Mouse (Mus musculus) gastrocnemius, adult 18-20 months (tissue): Measurements from ENCODE around the gene Ifna4. TPM values are rescaled to one million over a fixed set of nuclear protein-coding genes. Genes with fewer than 3 reads are reported as not detected.
A peak's percentile ranks its signal among the peaks of the same experiment; 100 is the strongest.
"Not testable (repeated sequence)": the region's sequence is repeated elsewhere in the genome, so short reads cannot be mapped to it uniquely, and the experiment has no call there.

Experiments used
- DNase-seq: peaks from one replicate; pipeline ENCODE4 v3.0.0; 2021; ENCODE audit warnings: low spot score
- long read RNA-seq, 2 experiments: library from polyadenylated mRNA; stranded (forward); transcript quantifications; one replicate each; pipeline ENCODE4 v2.0.0; 2021
- total RNA-seq, 2 experiments: library from RNA; stranded (reverse); gene quantifications; 2 replicates each; pipeline ENCODE4 v1.2.3; 2021

Gene Ifna4
- total RNA-seq, result not detected
- long read RNA-seq, experiment 1, result 0 reads
- long read RNA-seq, experiment 2, result 0 reads

GRCm38 (mm10) chr4:88841438-88841911, at the start of gene Ifna4:
Ifna4 (plus strand) TSS chr4:88841861.
- DNase-seq, result no peak

GRCm38 (mm10) chr4:88793936-88794675, 47.6 kb upstream of the Ifna4 start, which contains the start of gene Gm13275:
Gm13275 (plus strand) TSS chr4:88794487.
- DNase-seq, result peak; percentile 58

- not testable (repeated sequence) for DNase-seq
These were observed 44.6 kb upstream of the Ifna4 start, which contains the start of gene Gm13279 for GRCm38 (mm10) chr4:88797097-88797496. Gm13279 (plus strand) TSS chr4:88797397.

- not testable (repeated sequence) for DNase-seq
These were observed 42.3 kb upstream of the Ifna4 start, which contains the start of gene Gm13285 for GRCm38 (mm10) chr4:88799365-88799764. Gm13285 (plus strand) TSS chr4:88799665.

- not testable (repeated sequence) for DNase-seq
These were observed 38.7 kb upstream of the Ifna4 start, which contains the start of gene Gm13287 for GRCm38 (mm10) chr4:88802954-88803353. Gm13287 (plus strand) TSS chr4:88803254.

GRCm38 (mm10) chr4:88805231-88805630, 36.4 kb upstream of the Ifna4 start, which contains the start of gene Gm13288:
Gm13288 (plus strand) TSS chr4:88805531.
- not testable (repeated sequence) for DNase-seq

GRCm38 (mm10) chr4:88805761-88806160, 35.9 kb upstream of the Ifna4 start:
- peak; percentile 5 for DNase-seq

- no peak for DNase-seq
These were observed 25.7 kb upstream of the Ifna4 start, which contains the start of gene Ifna7 for GRCm38 (mm10) chr4:88815928-88816327. Ifna7 (plus strand) TSS chr4:88816228.

GRCm38 (mm10) chr4:88819659-88820058, 22.0 kb upstream of the Ifna4 start, which contains the start of gene Ifna11:
Ifna11 (plus strand) TSS chr4:88819959.
- no peak for DNase-seq

GRCm38 (mm10) chr4:88822995-88823394, 18.7 kb upstream of the Ifna4 start:
- DNase-seq, result no peak

- DNase-seq, result not testable (repeated sequence)
These were observed 14.5 kb upstream of the Ifna4 start, which contains the start of gene Ifna6 for GRCm38 (mm10) chr4:88827116-88827515. Ifna6 (plus strand) TSS chr4:88827416.

- DNase-seq, result peak; percentile 4
These were observed 11.1 kb upstream of the Ifna4 start for GRCm38 (mm10) chr4:88830523-88830922.

- DNase-seq, result not testable (repeated sequence)
These were observed 6.4 kb upstream of the Ifna4 start, which contains the start of gene Ifna5 for GRCm38 (mm10) chr4:88835225-88835624. Ifna5 (plus strand) TSS chr4:88835525.

GRCm38 (mm10) chr4:88838828-88839227, 2.8 kb upstream of the Ifna4 start:
- DNase-seq, result no peak

GRCm38 (mm10) chr4:88840058-88840457, 1.6 kb upstream of the Ifna4 start:
- no peak for DNase-seq

GRCm38 (mm10) chr4:88845334-88845733, 3.7 kb downstream of the Ifna4 start:
- no peak for DNase-seq

- no peak for DNase-seq
These were observed 8.0 kb downstream of the Ifna4 start, which contains the start of gene Ifna1 for GRCm38 (mm10) chr4:88849698-88850097. Ifna1 (plus strand) TSS chr4:88850087.

GRCm38 (mm10) chr4:88851026-88851763, 9.5 kb downstream of the Ifna4 start:
- no peak for DNase-seq

GRCm38 (mm10) chr4:88859214-88859613, 17.6 kb downstream of the Ifna4 start:
- DNase-seq, result no peak

GRCm38 (mm10) chr4:88863309-88863708, 21.6 kb downstream of the Ifna4 start:
- DNase-seq, result no peak

- no peak for DNase-seq
These were observed 22.9 kb downstream of the Ifna4 start for GRCm38 (mm10) chr4:88864599-88864998.
